Mouse (Mus musculus): ENCODE data around the gene Inpp5f.
"Not testable (repeated sequence)": the region's sequence is repeated elsewhere in the genome, so short reads cannot be mapped to it uniquely, and the experiment has no call there.

Inpp5f gene

GRCm38 (mm10) chr7:128592936-128593241 lies 18.2 kb upstream of the Inpp5f start:
- no peak for DNase-seq (ENCODE audit: low spot score)

GRCm38 (mm10) chr7:128596274-128596673 lies 14.9 kb upstream of the Inpp5f start:
- DNase-seq (ENCODE audit: low spot score) = no peak

- no peak for DNase-seq (ENCODE audit: low spot score)
These were observed 12.1 kb upstream of the Inpp5f start for GRCm38 (mm10) chr7:128599072-128599471.

- no peak for DNase-seq (ENCODE audit: low spot score)
These were observed 9.3 kb upstream of the Inpp5f start for GRCm38 (mm10) chr7:128601826-128602225.

- DNase-seq (ENCODE audit: low spot score) = not testable (repeated sequence)
These were observed 1.2 kb upstream of the Inpp5f start for GRCm38 (mm10) chr7:128609936-128610335.

GRCm38 (mm10) chr7:128610490-128610889 lies 638 bp upstream of the Inpp5f start:
- no peak for DNase-seq (ENCODE audit: low spot score)

- no peak for DNase-seq (ENCODE audit: low spot score)
These were observed 777 bp downstream of the Inpp5f start for GRCm38 (mm10) chr7:128611799-128612411.

- DNase-seq (ENCODE audit: low spot score) = no peak
These were observed 1.5 kb downstream of the Inpp5f start for GRCm38 (mm10) chr7:128612521-128613181.

GRCm38 (mm10) chr7:128613578-128613977 lies 2.5 kb downstream of the Inpp5f start:
- DNase-seq (ENCODE audit: low spot score) = no peak

GRCm38 (mm10) chr7:128617587-128617986 lies 6.5 kb downstream of the Inpp5f start:
- DNase-seq (ENCODE audit: low spot score) = no peak

- no peak for DNase-seq (ENCODE audit: low spot score)
These were observed 9.1 kb downstream of the Inpp5f start for GRCm38 (mm10) chr7:128620178-128620577.

GRCm38 (mm10) chr7:128622266-128622961 lies 11.3 kb downstream of the Inpp5f start:
- DNase-seq (ENCODE audit: low spot score) = no peak

GRCm38 (mm10) chr7:128622994-128623393 lies 11.9 kb downstream of the Inpp5f start:
- DNase-seq (ENCODE audit: low spot score) = no peak

GRCm38 (mm10) chr7:128625382-128625781 lies 14.3 kb downstream of the Inpp5f start:
- no peak for DNase-seq (ENCODE audit: low spot score)

- no peak for DNase-seq (ENCODE audit: low spot score)
These were observed 15.5 kb downstream of the Inpp5f start for GRCm38 (mm10) chr7:128626601-128627000.

GRCm38 (mm10) chr7:128627251-128627650 lies 16.1 kb downstream of the Inpp5f start:
- DNase-seq (ENCODE audit: low spot score) = no peak

GRCm38 (mm10) chr7:128627723-128628122 lies 16.6 kb downstream of the Inpp5f start:
- no peak for DNase-seq (ENCODE audit: low spot score)

GRCm38 (mm10) chr7:128633156-128633555 lies 22.0 kb downstream of the Inpp5f start:
- no peak for DNase-seq (ENCODE audit: low spot score)

GRCm38 (mm10) chr7:128639925-128640485 lies 28.9 kb downstream of the Inpp5f start:
- DNase-seq (ENCODE audit: low spot score) = no peak

GRCm38 (mm10) chr7:128641571-128641970 lies 30.4 kb downstream of the Inpp5f start:
- DNase-seq (ENCODE audit: low spot score) = no peak

- no peak for DNase-seq (ENCODE audit: low spot score)
These were observed 31.3 kb downstream of the Inpp5f start for GRCm38 (mm10) chr7:128642386-128642785.

- no peak for DNase-seq (ENCODE audit: low spot score)
These were observed 45.8 kb downstream of the Inpp5f start for GRCm38 (mm10) chr7:128656970-128657369.

GRCm38 (mm10) chr7:128663906-128664305 lies 52.8 kb downstream of the Inpp5f start:
- DNase-seq (ENCODE audit: low spot score) = no peak
